Mouse (Mus musculus): ENCODE results near the gene Gpatch2. TPM values are rescaled to one million over a fixed set of nuclear protein-coding genes. Genes with fewer than 3 reads are reported as not detected.
A peak's percentile ranks its signal among the peaks of the same experiment; 100 is the strongest.

Gene Gpatch2
- total RNA-seq (2021): 10 to 100 TPM; 11.3 to 13.2 TPM
- long read RNA-seq, experiment 1, full-length matches to known transcripts: 6 of 14 reads
- long read RNA-seq, experiment 1, partial matches to known transcripts: 2 of 14 reads
- long read RNA-seq, experiment 1, other reads (novel, unspliced or antisense): 6 of 14 reads
- long read RNA-seq, experiment 2, full-length matches to known transcripts: 8 of 10 reads
- long read RNA-seq, experiment 2, partial matches to known transcripts: 1 of 10 reads
- long read RNA-seq, experiment 2, other reads (novel, unspliced or antisense): 1 of 10 reads

DNA sequence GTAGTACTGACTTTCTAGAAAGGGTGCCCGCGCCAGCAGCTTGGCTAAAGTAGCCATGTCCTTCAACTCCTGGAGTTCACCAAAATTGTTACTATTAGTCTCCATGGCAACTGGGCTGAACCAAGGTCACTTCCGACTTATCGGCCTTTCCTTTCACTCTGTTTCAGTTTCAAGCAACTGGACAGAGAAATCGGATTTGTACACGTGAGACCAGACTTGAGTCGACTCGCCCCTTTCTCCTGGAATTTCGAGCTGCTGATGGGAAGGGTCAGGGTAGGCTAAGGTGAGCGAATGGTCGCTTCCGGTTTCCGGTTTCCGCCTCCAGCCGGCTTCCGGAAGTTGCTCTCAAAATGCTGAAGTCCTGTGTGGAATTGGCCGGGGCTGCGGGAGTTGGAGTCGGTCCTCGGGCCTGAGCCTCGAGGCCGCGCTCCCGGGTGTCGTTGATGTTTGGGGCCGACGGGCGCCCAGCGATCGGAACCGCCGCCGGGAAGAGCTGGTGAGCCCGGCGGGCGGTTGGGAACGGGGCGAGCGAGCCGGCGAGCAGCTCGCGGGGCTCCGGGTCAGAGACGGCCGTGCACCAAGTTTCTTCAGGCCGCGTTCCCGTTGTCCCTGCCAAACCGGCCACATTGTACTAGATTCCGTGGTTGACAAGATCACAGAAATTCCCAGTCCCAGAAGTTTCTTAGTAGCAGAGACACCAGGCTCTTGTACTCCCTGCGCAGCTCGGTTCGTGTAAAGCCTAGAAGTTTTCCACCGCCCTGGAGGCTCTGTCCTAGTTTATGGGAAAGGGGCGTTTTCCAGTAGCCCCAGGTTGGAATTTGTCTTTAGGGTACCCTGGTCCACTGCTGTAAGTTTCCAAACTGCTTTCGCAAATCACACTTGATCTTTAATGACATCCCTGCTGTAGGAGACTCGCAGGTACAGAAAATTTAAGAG lies at the start of gene Gpatch2, which contains the start of gene Spata17:
TSS of gene Gpatch2 (plus strand) at position 328 of the 936 bp plus-strand sequence.
TSS of gene Spata17 (minus strand) at position 285 of the 936 bp plus-strand sequence.
- DNase-seq: peak; percentile 80

GRCm38 (mm10) chr1:187169646-187170045 lies 45.7 kb upstream of the Gpatch2 start:
- DNase-seq: no peak

GRCm38 (mm10) chr1:187170361-187170760 lies 44.9 kb upstream of the Gpatch2 start:
- no peak for DNase-seq

- no peak for DNase-seq
These were observed 39.3 kb upstream of the Gpatch2 start for GRCm38 (mm10) chr1:187175991-187176390.

DNA sequence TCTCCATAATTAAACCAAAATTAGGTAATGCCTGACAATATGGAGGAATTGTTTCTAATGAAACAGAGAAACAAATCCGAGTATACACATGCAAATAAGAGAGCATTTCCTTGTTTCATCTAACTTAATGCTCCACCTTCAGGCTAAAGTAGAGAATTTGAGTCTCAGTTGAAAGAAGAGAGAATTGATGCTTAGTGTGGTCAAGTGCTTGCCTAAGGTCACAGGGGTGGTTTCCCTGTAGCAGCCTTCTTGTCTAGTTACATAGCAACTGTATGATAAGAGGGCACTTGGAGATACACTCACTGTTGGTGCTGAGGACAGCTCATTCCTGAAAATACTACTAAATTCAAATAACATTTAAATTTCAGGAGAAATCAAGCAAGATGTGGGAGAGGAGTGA lies 36.8 kb upstream of the Gpatch2 start:
- no peak for DNase-seq

GRCm38 (mm10) chr1:187205506-187205905 lies 9.8 kb upstream of the Gpatch2 start:
- DNase-seq: no peak

- DNase-seq: no peak
These were observed 5.8 kb upstream of the Gpatch2 start for GRCm38 (mm10) chr1:187209496-187209895.

- DNase-seq: no peak
These were observed 4.6 kb upstream of the Gpatch2 start for GRCm38 (mm10) chr1:187210736-187211135.

DNA sequence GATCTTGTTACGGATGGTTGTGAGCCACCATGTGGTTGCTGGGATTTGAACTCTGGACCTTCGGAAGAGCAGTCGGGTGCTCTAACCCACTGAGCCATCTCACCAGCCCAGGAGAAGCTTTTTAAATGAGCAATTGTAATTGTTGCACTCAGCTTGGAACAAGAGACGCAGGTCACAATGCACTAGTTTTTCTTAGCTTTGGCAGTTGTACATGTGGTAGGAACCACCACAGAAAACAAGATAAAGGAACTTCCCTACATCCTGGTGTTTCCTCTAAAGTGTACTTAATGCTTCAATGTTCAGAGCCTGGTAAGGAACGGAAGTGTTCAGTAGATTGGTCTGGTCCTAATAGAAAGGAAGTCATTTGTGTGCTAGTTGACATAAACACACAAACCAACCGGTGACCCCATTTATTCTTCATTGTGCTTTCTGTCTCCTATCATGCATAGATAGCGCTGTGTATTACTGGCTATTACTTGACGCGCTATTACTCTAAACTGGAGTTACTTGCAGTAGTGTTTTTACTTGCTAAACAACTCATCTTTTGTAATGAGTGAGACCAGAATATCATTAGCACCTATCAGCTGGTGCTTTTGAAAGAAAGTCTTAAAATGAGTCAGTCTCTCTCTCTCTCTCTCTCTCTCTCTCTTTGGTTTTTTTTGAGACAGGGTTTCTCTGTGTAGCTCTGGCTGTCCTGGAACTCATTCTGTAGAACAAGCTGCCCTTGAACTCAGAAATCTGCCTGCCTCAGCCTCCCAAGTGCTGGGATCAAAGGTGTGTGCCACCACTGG lies 1.5 kb downstream of the Gpatch2 start:
- no peak for DNase-seq

DNA sequence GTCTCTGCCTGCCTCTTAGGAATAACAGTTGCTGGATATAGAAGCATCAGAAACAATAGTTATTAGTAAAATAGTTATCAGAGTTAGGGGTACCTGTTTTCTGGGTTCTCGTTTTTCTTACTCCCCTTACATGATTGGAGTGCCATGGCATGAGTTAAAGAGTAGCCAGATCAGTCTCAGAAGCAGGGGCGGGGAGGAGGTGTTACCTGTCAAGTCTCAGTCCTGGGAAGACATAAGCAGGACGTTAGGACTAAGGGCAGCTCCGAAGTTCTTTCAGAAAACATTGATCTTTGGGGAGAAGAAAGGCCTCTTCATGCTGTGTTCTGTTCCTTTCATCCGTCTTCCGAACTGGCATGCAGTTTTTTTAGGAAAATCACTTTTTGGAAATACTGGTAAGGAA lies 5.4 kb downstream of the Gpatch2 start:
- DNase-seq: no peak

- DNase-seq: no peak
These were observed 11.2 kb downstream of the Gpatch2 start for GRCm38 (mm10) chr1:187226328-187227025.

GRCm38 (mm10) chr1:187228414-187229146 lies 13.3 kb downstream of the Gpatch2 start:
- DNase-seq: no peak

DNA sequence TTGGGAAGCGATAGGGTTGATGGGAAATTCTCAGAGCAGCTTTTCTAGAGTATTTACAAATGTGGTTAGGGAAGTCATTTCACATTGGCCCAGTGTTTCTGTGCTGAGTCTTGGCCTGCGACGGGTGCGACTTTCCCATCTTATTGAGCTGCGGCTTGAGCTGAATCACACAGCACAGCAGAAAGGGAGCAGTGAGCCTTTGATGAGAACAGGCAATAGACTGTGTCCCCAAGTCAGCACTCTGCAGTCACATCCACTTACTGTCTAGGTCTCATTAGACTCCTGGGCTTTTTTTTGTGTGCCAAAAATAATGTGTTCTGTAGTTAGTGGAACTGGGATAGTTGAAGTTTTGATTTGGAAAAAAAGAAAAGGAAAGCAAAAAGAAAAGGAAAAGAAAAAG lies 14.9 kb downstream of the Gpatch2 start:
- no peak for DNase-seq

- DNase-seq: no peak
These were observed 17.1 kb downstream of the Gpatch2 start for GRCm38 (mm10) chr1:187232196-187232955.

- DNase-seq: no peak
These were observed 17.8 kb downstream of the Gpatch2 start for GRCm38 (mm10) chr1:187232996-187233615.

- DNase-seq: no peak
These were observed 19.9 kb downstream of the Gpatch2 start for GRCm38 (mm10) chr1:187235161-187235560.

GRCm38 (mm10) chr1:187236296-187236695 lies 21.0 kb downstream of the Gpatch2 start:
- no peak for DNase-seq

DNA sequence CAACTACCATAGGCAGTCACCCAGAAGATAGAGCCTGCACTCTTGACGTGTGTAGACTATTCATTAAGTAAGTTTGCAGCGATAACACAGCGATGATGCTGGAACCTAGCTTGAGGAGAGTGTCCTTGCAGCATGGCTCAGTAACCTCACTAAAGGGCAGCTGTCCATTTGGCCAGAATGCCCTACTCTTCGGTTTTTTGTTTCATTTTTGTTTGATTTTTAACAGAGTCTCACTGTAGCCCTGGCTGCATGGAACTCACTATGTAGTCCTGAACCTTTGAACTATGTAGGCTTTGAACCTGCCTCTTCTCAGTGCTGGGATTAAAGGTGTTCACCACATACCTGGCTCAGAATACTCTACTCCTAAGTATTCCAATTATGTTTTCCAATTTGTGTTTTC lies 22.8 kb downstream of the Gpatch2 start:
- no peak for DNase-seq

GRCm38 (mm10) chr1:187240304-187240703 lies 25.0 kb downstream of the Gpatch2 start:
- DNase-seq: no peak

- no peak for DNase-seq
These were observed 26.0 kb downstream of the Gpatch2 start for GRCm38 (mm10) chr1:187241329-187241728.

All from gastrocnemius, postnatal 10 days (tissue).